Mouse (Mus musculus) frontal cortex, postnatal 36 days (tissue): ENCODE measurements at regions not wholly inside any gene's neighbourhood (a gene's known extent, or its start where the extent isn't known, plus 50 kb on each side); places are given as distances from the start of the nearest gene placed in this dataset.

Experiments used
- DNase-seq, 2 experiments: peaks; one replicate each; pipeline ENCODE4 v3.0.0; 2022; ENCODE audit warnings: low spot score in 2 of 2

DNA sequence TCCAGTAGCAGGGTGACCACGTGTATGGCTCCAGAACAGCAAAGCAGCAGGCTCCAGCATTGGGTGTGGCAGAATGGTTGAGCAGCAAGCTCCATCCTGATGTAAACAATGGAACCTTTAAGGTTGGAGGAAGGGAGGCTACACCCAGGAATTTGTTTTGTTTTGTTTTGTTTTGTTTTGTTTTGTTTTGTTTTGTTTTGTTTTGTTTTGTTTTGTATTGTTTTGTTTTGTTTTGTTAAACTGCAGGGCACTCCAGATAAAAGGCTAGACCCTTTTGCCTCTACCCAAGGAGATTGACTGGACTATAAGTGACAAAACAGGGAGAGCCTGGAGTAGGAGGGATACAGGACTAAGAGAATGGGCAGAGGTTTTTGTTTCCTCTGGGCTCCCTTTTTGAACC is 647.5 kb downstream of the Kcnj3 start:
- DNase-seq, result no peak

DNA sequence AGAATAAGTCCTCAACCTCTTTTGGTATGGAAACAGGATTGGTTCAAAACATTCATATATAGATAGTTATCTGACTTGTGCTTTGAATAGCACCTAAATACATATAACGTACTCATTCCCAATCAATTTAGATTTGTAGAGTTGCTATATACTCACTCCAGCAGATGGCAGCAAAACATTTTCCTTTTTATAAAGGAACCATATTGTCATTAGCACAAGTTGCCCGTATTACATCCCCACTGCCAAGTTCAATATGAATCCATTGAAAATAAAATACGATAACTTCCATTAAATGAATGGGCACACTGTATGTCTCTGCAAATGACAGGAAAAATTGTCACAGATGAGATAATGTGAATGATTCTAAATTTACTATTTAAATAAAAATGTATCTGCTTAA is 673.8 kb downstream of the Kcnj3 start:
- no peak for DNase-seq

DNA sequence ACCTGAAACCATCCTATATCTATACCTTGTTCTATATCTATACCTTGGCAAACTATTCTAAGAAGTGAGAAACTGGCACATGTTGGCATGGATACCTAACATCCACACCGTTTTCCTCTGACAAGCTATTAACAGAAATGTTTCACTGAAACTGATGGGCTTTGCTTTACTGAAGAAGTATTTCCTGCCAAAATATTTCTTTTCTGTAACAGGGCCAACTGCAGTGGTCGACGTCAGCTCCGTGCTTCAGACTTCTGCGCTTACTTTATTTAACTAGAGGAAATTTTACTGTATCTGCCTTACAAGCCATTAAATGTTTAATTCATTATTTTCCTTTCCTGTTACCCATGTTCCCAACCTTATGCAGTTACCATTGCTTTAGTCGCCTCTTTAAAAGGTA is 674.2 kb downstream of the Kcnj3 start:
- no peak for DNase-seq

DNA sequence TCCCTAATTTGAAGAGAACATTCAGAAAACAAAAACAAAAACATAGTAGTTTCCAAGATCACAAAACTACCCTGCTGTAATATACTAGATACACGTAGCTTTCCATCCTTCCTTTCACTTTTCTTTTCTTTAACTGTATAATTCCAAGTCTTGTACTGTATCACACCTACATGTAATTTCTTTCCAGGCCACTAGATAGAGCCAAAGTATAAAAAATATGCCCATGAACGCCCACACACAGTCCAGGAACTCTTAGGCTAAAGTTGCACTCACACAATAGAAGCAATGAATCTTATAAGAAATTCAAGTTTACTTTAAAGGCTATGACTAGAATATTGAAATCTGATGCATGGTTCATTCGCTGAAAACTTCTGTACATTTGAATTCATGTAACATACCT is 678.7 kb downstream of the Kcnj3 start:
- peak in 1 of 2 experiments; percentile 56 for DNase-seq

DNA sequence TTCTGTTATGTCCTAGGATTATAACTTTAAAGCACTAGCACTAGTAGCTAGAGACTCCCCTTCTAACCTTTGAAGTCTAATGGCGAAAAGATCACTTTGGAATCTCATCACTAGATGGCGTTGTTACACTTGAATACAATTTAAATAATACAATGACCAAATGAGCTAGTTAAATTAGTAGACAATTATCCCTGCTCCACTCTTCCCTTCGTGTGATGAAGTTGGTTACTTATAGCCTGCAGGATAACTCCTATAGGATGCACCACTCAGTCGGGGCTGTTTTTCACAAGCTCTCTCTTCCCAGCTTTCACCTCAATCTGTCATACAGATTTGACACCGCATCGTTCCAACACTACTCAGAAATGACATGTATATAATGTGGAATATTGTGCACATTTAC is 683.6 kb downstream of the Kcnj3 start:
- DNase-seq, result peak; percentile 5 to 45

DNA sequence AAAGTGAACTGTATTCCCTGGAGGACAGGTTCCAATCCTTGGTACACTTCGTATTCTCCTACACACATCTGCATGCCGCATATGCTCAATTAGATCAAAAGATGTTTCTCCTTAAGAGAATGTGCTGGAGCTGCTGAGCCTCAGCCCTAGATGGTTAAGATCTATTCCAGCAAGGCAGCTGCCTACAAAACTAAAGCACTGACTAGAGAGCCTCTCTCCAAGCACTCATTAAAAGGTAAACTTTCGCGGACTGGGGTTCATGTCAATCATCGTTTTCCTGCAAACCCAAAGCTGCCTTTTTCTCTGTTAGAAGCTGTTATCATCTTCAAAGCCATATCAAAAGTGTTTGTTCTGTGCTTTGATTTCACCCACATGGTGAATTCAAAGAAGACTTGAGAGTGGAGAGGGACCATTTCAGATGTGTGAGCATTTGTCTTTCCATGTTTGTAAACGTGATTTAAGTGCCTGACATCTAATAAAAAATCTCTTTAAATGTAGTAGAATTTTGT is 711.4 kb downstream of the Kcnj3 start:
- DNase-seq, result no peak

DNA sequence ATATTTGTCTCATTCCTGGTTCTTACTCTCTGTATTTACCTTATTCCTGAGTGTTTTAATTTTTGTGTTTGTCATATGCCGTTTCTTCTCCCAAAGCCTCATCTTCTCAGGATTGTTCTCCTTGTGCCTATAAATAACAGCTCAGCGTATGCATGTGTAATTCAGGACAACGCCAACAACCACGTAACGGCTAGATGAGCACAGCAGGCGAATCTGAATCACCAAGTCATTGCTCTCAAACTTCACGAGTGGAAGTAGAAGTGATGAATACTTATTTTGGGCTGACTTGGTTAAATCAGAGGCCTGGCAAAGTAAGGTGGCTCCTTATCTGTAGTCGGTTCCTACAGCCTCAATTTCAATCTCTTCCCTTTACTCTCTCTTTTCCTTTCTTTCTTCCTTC is 760.7 kb downstream of the Kcnj3 start:
- DNase-seq, result peak; percentile 2 to 12

DNA sequence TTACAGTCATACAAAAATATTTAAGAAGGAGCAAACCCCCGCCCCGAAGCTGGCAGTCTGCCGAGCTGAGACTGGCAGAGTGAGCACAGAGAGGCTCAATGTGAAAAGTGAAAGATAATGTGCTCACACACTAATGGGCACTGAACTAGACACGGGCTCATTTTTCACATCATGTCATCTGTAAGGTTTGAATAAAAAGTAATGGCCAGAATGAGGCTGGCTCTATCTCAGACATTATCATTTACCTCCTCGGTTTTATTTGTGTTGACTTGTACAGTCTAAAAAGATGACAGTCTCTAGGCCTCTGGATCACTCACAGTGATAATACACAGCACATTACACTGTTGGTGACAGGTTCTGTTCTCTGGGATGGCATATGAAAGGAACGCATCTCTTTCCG is 791.7 kb downstream of the Kcnj3 start:
- no peak for DNase-seq

DNA sequence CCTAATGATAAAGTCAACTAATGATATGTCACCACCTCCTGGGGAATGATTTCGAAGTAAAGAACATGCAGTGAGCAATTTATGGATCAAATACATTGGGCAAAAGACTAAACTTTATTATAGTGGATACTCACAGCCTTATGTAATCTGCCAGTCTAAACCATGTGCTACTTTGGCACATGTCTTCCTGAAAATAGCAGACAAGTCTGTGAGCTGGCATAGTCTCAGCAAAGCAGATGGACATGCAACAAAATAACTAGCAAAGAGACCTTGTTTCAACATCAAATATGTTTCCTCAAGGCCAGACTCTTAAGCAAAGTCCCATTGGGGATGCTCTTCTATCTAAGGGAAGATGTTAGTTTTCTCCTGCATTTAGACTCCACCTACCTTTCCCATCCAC is 797.3 kb downstream of the Kcnj3 start:
- peak in 1 of 2 experiments; percentile 45 for DNase-seq

DNA sequence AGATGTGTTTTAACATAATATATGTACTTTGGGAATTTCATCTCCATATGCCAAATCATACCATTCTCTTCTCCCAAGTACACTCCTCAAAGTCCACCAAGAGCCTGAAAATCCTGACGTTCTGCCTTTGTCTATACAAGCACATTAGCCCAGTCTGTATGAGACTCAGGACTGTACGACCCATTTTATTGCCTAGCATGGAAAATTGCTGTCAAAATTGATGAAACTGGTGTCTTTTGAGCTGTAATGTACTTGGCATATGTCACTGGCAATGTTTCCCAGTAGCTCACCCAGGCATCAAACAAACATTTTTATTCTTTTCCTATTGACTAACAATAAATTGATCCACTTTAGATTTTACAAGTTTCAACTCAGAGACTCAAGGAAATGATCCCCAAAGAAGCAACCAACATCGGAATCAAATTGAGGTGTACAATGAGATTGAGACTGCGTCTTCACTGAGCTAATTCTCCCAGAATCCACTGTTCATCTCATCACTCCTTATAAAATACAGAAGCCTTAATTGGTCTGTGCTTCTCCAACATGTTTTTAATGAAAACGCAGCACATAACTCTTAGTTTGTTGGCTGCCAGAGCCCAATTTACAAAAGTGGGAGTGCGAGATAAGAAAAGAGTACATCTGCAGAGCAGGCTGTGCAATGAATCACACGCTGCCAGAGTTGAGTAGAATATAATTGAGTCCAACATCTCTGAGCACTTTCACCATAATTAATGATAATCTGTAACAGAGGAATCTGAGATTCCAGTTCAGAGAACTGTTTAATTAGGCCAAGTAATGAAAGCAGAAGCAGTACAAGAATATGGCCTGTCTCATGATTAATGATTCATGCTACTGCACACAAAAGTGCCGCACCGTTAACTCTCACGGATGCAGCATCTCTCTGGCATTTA is 821.5 kb downstream of the Kcnj3 start:
- peak; percentile 19 to 39 for DNase-seq

DNA sequence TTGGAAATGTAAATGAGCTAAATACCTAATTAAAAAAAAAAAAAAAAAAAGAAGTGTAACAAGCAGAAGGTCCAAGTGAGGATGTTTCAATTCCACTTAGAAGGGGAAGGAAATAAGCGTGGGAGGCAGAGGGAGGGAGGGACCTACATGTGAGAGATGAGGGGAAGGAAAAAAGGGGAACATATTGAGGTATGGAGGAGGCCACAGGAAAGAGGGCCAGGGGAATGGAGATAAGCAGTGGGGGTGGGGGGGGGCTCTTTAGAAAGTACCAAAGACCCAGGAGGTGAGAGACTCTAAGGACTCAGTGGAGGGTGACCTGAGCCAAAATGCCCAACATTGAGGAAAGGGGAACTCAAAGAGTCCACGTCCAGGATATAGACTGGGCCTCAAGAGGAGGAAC is 818.9 kb downstream of the Nr4a2 start:
- no peak for DNase-seq

DNA sequence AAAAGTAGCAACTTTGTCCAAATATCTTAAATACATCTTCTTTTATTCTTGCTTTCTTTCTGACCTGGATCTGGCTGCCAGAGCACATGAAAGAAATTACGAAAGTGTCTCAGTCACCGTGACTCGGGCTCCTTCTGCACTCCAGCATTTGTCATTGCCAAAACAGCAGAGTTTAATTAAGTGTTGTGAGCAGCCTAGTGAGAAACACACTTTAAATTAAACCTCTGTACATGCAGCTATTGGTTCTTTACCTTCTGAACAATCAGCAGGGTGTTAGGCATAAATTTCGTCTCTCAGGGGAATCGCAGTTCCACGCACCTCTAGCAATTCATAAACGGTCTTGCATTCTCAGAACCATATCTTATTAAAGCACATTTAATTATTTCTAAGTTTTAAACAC is 802.1 kb downstream of the Nr4a2 start:
- peak; percentile 1 to 2 for DNase-seq

DNA sequence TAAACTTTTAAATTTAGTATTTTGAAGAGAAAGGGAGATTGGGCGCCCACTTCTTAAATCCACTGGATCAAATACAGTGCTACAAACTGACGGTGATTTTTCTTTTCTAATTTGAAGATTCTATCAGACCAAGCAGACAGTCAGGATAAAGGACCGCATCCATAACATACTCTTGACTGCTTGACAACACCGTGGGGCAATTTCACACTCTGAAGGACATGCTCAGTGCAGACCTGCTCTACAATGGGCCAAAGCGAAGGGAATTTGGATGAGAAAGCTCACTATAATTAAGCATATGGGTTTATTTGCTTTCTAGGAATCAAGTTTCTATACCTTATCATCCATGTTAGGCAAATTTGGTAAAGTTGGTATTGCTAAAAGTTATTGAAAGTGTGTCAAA is 801.3 kb downstream of the Nr4a2 start:
- DNase-seq, result no peak

DNA sequence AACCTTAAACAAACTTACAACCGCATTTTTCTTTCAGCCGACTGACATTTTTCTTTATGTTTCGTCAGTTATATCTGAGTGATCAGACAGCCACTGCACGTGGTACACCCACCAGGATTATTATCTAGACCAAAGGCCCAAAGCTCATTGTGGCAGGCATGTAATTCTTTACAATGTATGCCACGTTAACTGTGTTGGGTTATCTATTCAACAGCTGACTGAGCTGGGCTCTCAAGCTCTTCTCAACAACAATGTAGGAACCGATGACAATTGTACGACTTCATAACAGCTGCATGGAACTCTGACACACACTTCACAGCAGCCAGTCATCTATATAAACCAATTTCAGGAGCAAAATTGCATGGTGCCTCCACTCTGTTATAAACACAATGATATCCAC is 787.8 kb downstream of the Nr4a2 start:
- DNase-seq, result no peak

DNA sequence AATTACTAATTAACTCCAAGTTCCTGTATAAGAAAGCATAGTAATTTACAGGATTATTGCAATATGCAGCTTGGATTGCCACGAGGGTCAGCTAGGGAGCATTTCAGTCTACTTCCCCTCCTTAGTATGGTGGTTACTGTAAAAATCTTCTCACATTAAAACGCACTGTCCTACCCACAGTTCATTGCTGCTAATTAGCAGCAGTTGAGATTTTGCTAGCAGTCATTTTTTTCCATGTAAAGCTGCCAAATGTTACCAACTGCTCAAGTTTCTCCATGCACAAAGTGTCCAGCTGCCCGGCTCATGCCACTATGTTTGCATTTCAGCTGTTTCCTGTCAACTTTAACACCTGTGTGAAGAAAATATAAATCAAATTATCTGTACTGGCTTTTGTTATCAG is 759.7 kb downstream of the Nr4a2 start:
- DNase-seq, result no peak
